Mouse (Mus musculus) splenic B cell, adult 2 months (primary cell): ENCODE results near the gene Samt3.

Experiments used
- DNase-seq: peaks from one replicate; pipeline ENCODE4 v3.0.0-alpha.2; 2011; ENCODE audit warnings: low read depth, low spot score
- H3K27me3 ChIP-seq: 2 replicates; pipeline ENCODE4 v1.6.1; 2012; ENCODE audit warnings: mild to moderate bottlenecking, low read length, moderate library complexity, mixed read lengths; ENCODE audit not compliant: control insufficient read depth, poor library complexity, insufficient read depth, severe bottlenecking
- H3K36me3 ChIP-seq: 2 replicates; pipeline ENCODE4 v1.6.1; 2012; ENCODE audit warnings: mild to moderate bottlenecking, low read length, moderate library complexity, mixed read lengths; ENCODE audit not compliant: control insufficient read depth, poor library complexity, insufficient read depth, severe bottlenecking

The Samt3 gene

GRCm38 (mm10) chrX:86043899-86044298 lies at the start of gene Samt3:
Samt3 (plus strand) TSS chrX:86044199.
- Histone ChIP-seq H3K36me3 (no peaks in the 10 kb centered on the region), H3K27me3 (no peaks in the 10 kb centered on the region)
- DNase-seq: no peak

- Histone ChIP-seq H3K27me3 (no peaks in the 10 kb centered on the region), H3K36me3 (no peaks in the 10 kb centered on the region)
- no peak for DNase-seq
These were observed 27.4 kb upstream of the Samt3 start for GRCm38 (mm10) chrX:86016591-86016990.

- Histone ChIP-seq H3K36me3 (no peaks in the 10 kb centered on the region), H3K27me3 (no peaks in the 10 kb centered on the region)
- DNase-seq: no peak
These were observed 44.7 kb downstream of the Samt3 start for GRCm38 (mm10) chrX:86088672-86089071.
